8 mouse cellular contexts compared by ENCODE assay signal in the genomic region with DNA sequence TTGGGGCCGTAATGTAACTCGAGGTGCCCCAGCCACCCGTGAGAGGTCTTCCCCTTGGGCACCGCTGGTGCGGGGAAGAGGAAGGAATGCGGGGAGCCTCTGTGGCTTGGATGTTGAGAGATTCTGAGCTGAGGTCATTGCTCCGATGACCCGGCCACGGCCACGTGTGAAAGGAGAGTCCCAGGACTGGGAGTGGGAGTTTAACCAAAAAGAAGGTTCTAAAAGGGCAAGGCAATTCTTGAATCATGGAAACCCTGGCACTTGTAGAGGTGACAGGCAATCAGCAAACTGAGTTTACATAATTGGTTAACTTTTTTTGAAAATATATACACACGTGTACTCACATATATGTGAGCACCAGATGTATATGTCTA. TPM values are rescaled to one million over a fixed set of nuclear protein-coding genes. Genes with fewer than 3 reads are reported as not detected.
DNase-seq lines count a peak whose midpoint lies in the region; ATAC-seq and TF ChIP-seq lines count a peak whose summit lies in the region.

No protein-coding gene starts in this region.

- H3K4me3 ChIP-seq in cerebellum, adult 2 months (replicated peaks; ENCODE audit: insufficient read depth, low read depth, low read length) = peak overlapping the region; percentile 57
- peak overlapping the region; percentile 34; the same call in 1 of the 2 replicates for H3K4me3 ChIP-seq in lung, postnatal 0 days (ENCODE audit: low read depth, low read length)
- peak overlapping the region; percentile 59 for H3K4me3 ChIP-seq in limb, embryonic 15.5 days
- peak overlapping the region; percentile 59 for H3K4me3 ChIP-seq in stomach, embryonic 15.5 days (replicated peaks)

- no peak for DNase-seq in cerebellum, adult 2 months
- no peak for DNase-seq in cerebellum, adult 11 months
- DNase-seq in lung, postnatal 0 days (ENCODE audit: low spot score) = no peak
- no peak for DNase-seq in lung, postnatal 10 days
- DNase-seq in urinary bladder, postnatal 25 days (ENCODE audit: low spot score) = no peak
- DNase-seq in spleen, postnatal 14 days (ENCODE audit: low spot score in 2 of 2) = no peak

- H3K9ac ChIP-seq in lung, postnatal 0 days (replicated peaks; ENCODE audit: low read depth) = no peak overlapping the region
- 0 out of 2 replicates have a peak overlapping the region, but pooled peaks have one; percentile 31 for H3K9ac ChIP-seq in limb, embryonic 15.5 days
- H3K9ac ChIP-seq in stomach, embryonic 15.5 days = no peak overlapping the region

- peak overlapping the region; percentile 62 for H3K4me2 ChIP-seq in lung, postnatal 0 days (replicated peaks; ENCODE audit: low read depth, low read length)
- peak overlapping the region; percentile 99 for H3K4me2 ChIP-seq in limb, embryonic 15.5 days
- peak overlapping the region; percentile 99 for H3K4me2 ChIP-seq in stomach, embryonic 15.5 days

- no peak for ATAC-seq in lung, postnatal 0 days
- ATAC-seq in limb, embryonic 15.5 days (ENCODE audit: insufficient number of reproducible peaks, low FRiP score, low TSS enrichment, low read depth) = no peak
- ATAC-seq in stomach, embryonic 15.5 days (ENCODE audit: insufficient read depth, low FRiP score, low read depth) = no peak

- no peak for TF ChIP-seq EP300 in lung, postnatal 0 days (IDR thresholded peaks at IDR 0.05)

- peaks cover 1% of the 10 kb centered on the region; the same call in 1 of the 2 replicates for H3K27me3 ChIP-seq in cerebellum, adult 2 months (ENCODE audit: control insufficient read depth, insufficient read depth, low read length)
- H3K27me3 ChIP-seq in lung, postnatal 0 days (replicated peaks; ENCODE audit: insufficient read depth, low read length) = 0 out of 2 replicates have a peak, but pooled peaks cover 16% of the 10 kb centered on the region
- H3K27me3 ChIP-seq in limb, embryonic 15.5 days = peaks cover 37% of the 10 kb centered on the region
- H3K27me3 ChIP-seq in stomach, embryonic 15.5 days (replicated peaks) = peaks cover 15% of the 10 kb centered on the region; the same call in 1 of the 2 replicates

- TF ChIP-seq CTCF in cerebellum, adult 2 months (IDR thresholded peaks at IDR 0.05; ENCODE audit: borderline replicate concordance, insufficient read depth, low read depth, low read length) = no peak
- no peak for TF ChIP-seq CTCF in lung, postnatal 0 days (IDR thresholded peaks at IDR 0.05)

- TF ChIP-seq POLR2A in cerebellum, adult 2 months (IDR thresholded peaks at IDR 0.05; ENCODE audit: borderline replicate concordance, insufficient read depth, low read length) = no peak

- WGBS in cerebellum, adult 2 months = 20% methylated on average over 11 of the region's 11 CpGs
- WGBS in lung, postnatal 0 days = 8% methylated on average over 11 of the region's 11 CpGs
- WGBS in limb, embryonic 15.5 days = 8% methylated on average over 11 of the region's 11 CpGs
- WGBS in stomach, embryonic 15.5 days = 8% methylated on average over 11 of the region's 11 CpGs

- no peaks in the 10 kb centered on the region for H3K36me3 ChIP-seq in lung, postnatal 0 days (ENCODE audit: insufficient read depth, low read length)
- H3K36me3 ChIP-seq in limb, embryonic 15.5 days = no peaks in the 10 kb centered on the region
- no peaks in the 10 kb centered on the region for H3K36me3 ChIP-seq in stomach, embryonic 15.5 days

- no peaks in the 10 kb centered on the region for H3K4me1 ChIP-seq in cerebellum, adult 2 months (ENCODE audit: control insufficient read depth, insufficient read depth, low read length)
- no peaks in the 10 kb centered on the region; the same call in 1 of the 2 replicates for H3K4me1 ChIP-seq in lung, postnatal 0 days (ENCODE audit: insufficient read depth, low read depth, low read length)
- peaks cover 13% of the 10 kb centered on the region for H3K4me1 ChIP-seq in limb, embryonic 15.5 days
- peaks cover 13% of the 10 kb centered on the region; the same call in 1 of the 2 replicates for H3K4me1 ChIP-seq in stomach, embryonic 15.5 days

- no peak overlapping the region for H3K27ac ChIP-seq in cerebellum, adult 2 months (ENCODE audit: insufficient read depth, low read length)
- H3K27ac ChIP-seq in lung, postnatal 0 days (ENCODE audit: low read length) = no peak overlapping the region
- H3K27ac ChIP-seq in limb, embryonic 15.5 days = no peak overlapping the region
- no peak overlapping the region for H3K27ac ChIP-seq in stomach, embryonic 15.5 days

- H3K9me3 ChIP-seq in lung, postnatal 0 days (ENCODE audit: low read length) = no peaks in the 10 kb centered on the region
- no peaks in the 10 kb centered on the region for H3K9me3 ChIP-seq in limb, embryonic 15.5 days
- H3K9me3 ChIP-seq in stomach, embryonic 15.5 days = no peaks in the 10 kb centered on the region

RNA-seq across cellular contexts. Expression of gene Ccna1, which starts 0.4 kb away (rescaled TPM):
- polyA plus RNA-seq in cerebellum, adult 2 months (2012; rRNA removed) = 0.19 and 0.64 TPM in 2 replicates
- polyA plus RNA-seq in lung, postnatal 0 days (2015; fragmentation: Nextera tagmentation; extraction: Ambion mirVana) = 10.7 and 11.9 TPM in 2 replicates
- polyA plus RNA-seq in limb, embryonic 15.5 days (2015; fragmentation: Nextera tagmentation; extraction: Ambion mirVana) = 1.4 and 1.5 TPM in 2 replicates
- polyA plus RNA-seq in stomach, embryonic 15.5 days (2015; fragmentation: Nextera tagmentation; extraction: Ambion mirVana) = 1.2 and 1.7 TPM in 2 replicates

RNA-seq across cellular contexts. Expression of gene Spg20, which starts 56.2 kb away (rescaled TPM):
- 30.2 and 36.0 TPM in 2 replicates for polyA plus RNA-seq in cerebellum, adult 2 months (2012; rRNA removed)
- polyA plus RNA-seq in lung, postnatal 0 days (2015; fragmentation: Nextera tagmentation; extraction: Ambion mirVana) = 18.7 and 21.3 TPM in 2 replicates
- 75.9 and 78.2 TPM in 2 replicates for polyA plus RNA-seq in limb, embryonic 15.5 days (2015; fragmentation: Nextera tagmentation; extraction: Ambion mirVana)
- polyA plus RNA-seq in stomach, embryonic 15.5 days (2015; fragmentation: Nextera tagmentation; extraction: Ambion mirVana) = 35.2 and 38.7 TPM in 2 replicates
